Mouse (Mus musculus): ENCODE results near the gene Tmem150c. TPM values are rescaled to one million over a fixed set of nuclear protein-coding genes. Genes with fewer than 3 reads are reported as not detected.

Tmem150c gene
- not detected in 2 replicates for polyA plus RNA-seq (2012; ENCODE audit: insufficient read depth, insufficient read length, missing spikeins)

- no peaks in the 10 kb centered on the region for H3K4me1 ChIP-seq (ENCODE audit: control insufficient read depth, insufficient read depth, low read length)
- peak within 1 kb of the TSS; percentile 40 for H3K4me3 ChIP-seq (ENCODE audit: insufficient read depth, low read length)
- TF ChIP-seq CTCF (IDR thresholded peaks at IDR 0.05; ENCODE audit: low read depth, low read length), result no peak
- no peak for TF ChIP-seq POLR2A (IDR thresholded peaks at IDR 0.05; ENCODE audit: borderline replicate concordance, low read depth, low read length)
These were observed at the start of gene Tmem150c for GRCm38 (mm10) chr5:100159638-100159973. Gene Tmem150c (minus strand): TSS chr5:100159808.

GRCm38 (mm10) chr5:100209093-100209492, 49.5 kb upstream of the Tmem150c start:
- TF ChIP-seq CTCF (IDR thresholded peaks at IDR 0.05; ENCODE audit: low read depth, low read length), result no peak
- TF ChIP-seq POLR2A (IDR thresholded peaks at IDR 0.05; ENCODE audit: borderline replicate concordance, low read depth, low read length), result no peak
- Histone ChIP-seq H3K4me3 (ENCODE audit: insufficient read depth, low read length) (no peak overlapping the region), H3K4me1 (ENCODE audit: control insufficient read depth, insufficient read depth, low read length) (no peaks in the 10 kb centered on the region), H3K27ac (ENCODE audit: insufficient read depth, low read depth, low read length) (no peak overlapping the region)

More at GRCm38 (mm10) chr5:100159638-100159973, at the start of gene Tmem150c:
- no peak within 1 kb of the TSS for H3K27ac ChIP-seq (ENCODE audit: insufficient read depth, low read depth, low read length)

GRCm38 (mm10) chr5:100206675-100207074, 47.1 kb upstream of the Tmem150c start:
- Histone ChIP-seq H3K27ac (ENCODE audit: insufficient read depth, low read depth, low read length) (no peak overlapping the region), H3K4me1 (ENCODE audit: control insufficient read depth, insufficient read depth, low read length) (no peaks in the 10 kb centered on the region), H3K4me3 (ENCODE audit: insufficient read depth, low read length) (no peak overlapping the region)
- TF ChIP-seq POLR2A (IDR thresholded peaks at IDR 0.05; ENCODE audit: borderline replicate concordance, low read depth, low read length) (no peak), CTCF (IDR thresholded peaks at IDR 0.05; ENCODE audit: low read depth, low read length) (no peak)

GRCm38 (mm10) chr5:100205519-100206189, 46.0 kb upstream of the Tmem150c start:
- no peaks in the 10 kb centered on the region for H3K4me1 ChIP-seq (ENCODE audit: control insufficient read depth, insufficient read depth, low read length)
- TF ChIP-seq POLR2A (IDR thresholded peaks at IDR 0.05; ENCODE audit: borderline replicate concordance, low read depth, low read length) (no peak), CTCF (IDR thresholded peaks at IDR 0.05; ENCODE audit: low read depth, low read length) (no peak)
- no peak overlapping the region for H3K27ac ChIP-seq (ENCODE audit: insufficient read depth, low read depth, low read length)
- H3K4me3 ChIP-seq (ENCODE audit: insufficient read depth, low read length), result no peak overlapping the region

- H3K4me3 ChIP-seq (ENCODE audit: insufficient read depth, low read length), result no peak overlapping the region
- no peak for TF ChIP-seq POLR2A (IDR thresholded peaks at IDR 0.05; ENCODE audit: borderline replicate concordance, low read depth, low read length)
- no peak for TF ChIP-seq CTCF (IDR thresholded peaks at IDR 0.05; ENCODE audit: low read depth, low read length)
- no peaks in the 10 kb centered on the region for H3K4me1 ChIP-seq (ENCODE audit: control insufficient read depth, insufficient read depth, low read length)
- no peak overlapping the region for H3K27ac ChIP-seq (ENCODE audit: insufficient read depth, low read depth, low read length)
These were observed 41.2 kb upstream of the Tmem150c start for GRCm38 (mm10) chr5:100200805-100201204.

GRCm38 (mm10) chr5:100200296-100200695, 40.7 kb upstream of the Tmem150c start:
- no peak overlapping the region for H3K4me3 ChIP-seq (ENCODE audit: insufficient read depth, low read length)
- no peaks in the 10 kb centered on the region for H3K4me1 ChIP-seq (ENCODE audit: control insufficient read depth, insufficient read depth, low read length)
- TF ChIP-seq CTCF (IDR thresholded peaks at IDR 0.05; ENCODE audit: low read depth, low read length), result no peak
- TF ChIP-seq POLR2A (IDR thresholded peaks at IDR 0.05; ENCODE audit: borderline replicate concordance, low read depth, low read length), result no peak
- no peak overlapping the region for H3K27ac ChIP-seq (ENCODE audit: insufficient read depth, low read depth, low read length)

GRCm38 (mm10) chr5:100199092-100199853, 39.7 kb upstream of the Tmem150c start:
- Histone ChIP-seq H3K4me1 (ENCODE audit: control insufficient read depth, insufficient read depth, low read length) (no peaks in the 10 kb centered on the region), H3K4me3 (ENCODE audit: insufficient read depth, low read length) (no peak overlapping the region), H3K27ac (ENCODE audit: insufficient read depth, low read depth, low read length) (no peak overlapping the region)
- TF ChIP-seq CTCF (IDR thresholded peaks at IDR 0.05; ENCODE audit: low read depth, low read length), result no peak
- no peak for TF ChIP-seq POLR2A (IDR thresholded peaks at IDR 0.05; ENCODE audit: borderline replicate concordance, low read depth, low read length)

GRCm38 (mm10) chr5:100197476-100197875, 37.9 kb upstream of the Tmem150c start:
- Histone ChIP-seq H3K27ac (ENCODE audit: insufficient read depth, low read depth, low read length) (no peak overlapping the region), H3K4me1 (ENCODE audit: control insufficient read depth, insufficient read depth, low read length) (no peaks in the 10 kb centered on the region), H3K4me3 (ENCODE audit: insufficient read depth, low read length) (no peak overlapping the region)
- TF ChIP-seq POLR2A (IDR thresholded peaks at IDR 0.05; ENCODE audit: borderline replicate concordance, low read depth, low read length) (no peak), CTCF (IDR thresholded peaks at IDR 0.05; ENCODE audit: low read depth, low read length) (no peak)

- TF ChIP-seq CTCF (IDR thresholded peaks at IDR 0.05; ENCODE audit: low read depth, low read length) (no peak), POLR2A (IDR thresholded peaks at IDR 0.05; ENCODE audit: borderline replicate concordance, low read depth, low read length) (no peak)
- H3K4me1 ChIP-seq (ENCODE audit: control insufficient read depth, insufficient read depth, low read length), result no peaks in the 10 kb centered on the region
- no peak overlapping the region for H3K4me3 ChIP-seq (ENCODE audit: insufficient read depth, low read length)
- H3K27ac ChIP-seq (ENCODE audit: insufficient read depth, low read depth, low read length), result no peak overlapping the region
These were observed 37.3 kb upstream of the Tmem150c start for GRCm38 (mm10) chr5:100196854-100197431.

- H3K27ac ChIP-seq (ENCODE audit: insufficient read depth, low read depth, low read length), result no peak overlapping the region
- TF ChIP-seq POLR2A (IDR thresholded peaks at IDR 0.05; ENCODE audit: borderline replicate concordance, low read depth, low read length), result no peak
- TF ChIP-seq CTCF (IDR thresholded peaks at IDR 0.05; ENCODE audit: low read depth, low read length), result no peak
- no peak overlapping the region for H3K4me3 ChIP-seq (ENCODE audit: insufficient read depth, low read length)
- H3K4me1 ChIP-seq (ENCODE audit: control insufficient read depth, insufficient read depth, low read length), result no peaks in the 10 kb centered on the region
These were observed 36.8 kb upstream of the Tmem150c start for GRCm38 (mm10) chr5:100196397-100196796.
